Mouse (Mus musculus) layer of hippocampus, adult 8-10 months (tissue): ENCODE measurements around the gene Kdm4c. TPM values are rescaled to one million over a fixed set of nuclear protein-coding genes. Genes with fewer than 3 reads are reported as not detected.
"Not testable (repeated sequence)": the region's sequence is repeated elsewhere in the genome, so short reads cannot be mapped to it uniquely, and the experiment has no call there.

Source experiments
- DNase-seq, 2 experiments: peaks; one replicate each; pipeline ENCODE4 v3.0.0; 2022; ENCODE audit warnings: low spot score in 2 of 2
- total RNA-seq, 4 experiments: library from RNA; stranded (reverse); gene quantifications; 2 replicates each; pipeline ENCODE4 v1.2.4; 2022

The Kdm4c gene
- total RNA-seq, 4 experiments from 2014 or later: 27.8 to 31.6 (median 28.4) TPM

- no peak for DNase-seq
Observed at GRCm38 (mm10) chr4:74311135-74311534, 68.8 kb downstream of the Kdm4c start.

- DNase-seq: no peak
Observed at GRCm38 (mm10) chr4:74312858-74313257, 70.6 kb downstream of the Kdm4c start.

GRCm38 (mm10) chr4:74315388-74315787 is 73.1 kb downstream of the Kdm4c start:
- no peak for DNase-seq

GRCm38 (mm10) chr4:74319313-74319712 is 77.0 kb downstream of the Kdm4c start:
- no peak for DNase-seq

- DNase-seq: no peak
Observed at GRCm38 (mm10) chr4:74357479-74357878, 115.2 kb downstream of the Kdm4c start.

GRCm38 (mm10) chr4:74360274-74360673 is 118.0 kb downstream of the Kdm4c start:
- no peak for DNase-seq

- DNase-seq: no peak
Observed at GRCm38 (mm10) chr4:74386583-74386982, 144.3 kb downstream of the Kdm4c start.

GRCm38 (mm10) chr4:74393162-74393561 is 150.9 kb downstream of the Kdm4c start:
- no peak for DNase-seq

GRCm38 (mm10) chr4:74396562-74396961 is 154.3 kb downstream of the Kdm4c start:
- no peak for DNase-seq

GRCm38 (mm10) chr4:74401617-74402313 is 159.5 kb downstream of the Kdm4c start:
- DNase-seq: not testable (repeated sequence)

- DNase-seq: no peak
Observed at GRCm38 (mm10) chr4:74408731-74409130, 166.4 kb downstream of the Kdm4c start.

GRCm38 (mm10) chr4:74419794-74420193 is 177.5 kb downstream of the Kdm4c start:
- DNase-seq: no peak

Other genes with a start within 250 kb of the Kdm4c start
- gene Frmd3, start 229.1 kb upstream of the Kdm4c start, total RNA-seq: 1 to 10 TPM; 3.4 to 4.3 (median 3.7) TPM